Mouse (Mus musculus) forebrain, embryonic 15.5 days (tissue): ENCODE results near the gene Gca. TPM values are rescaled to one million over a fixed set of nuclear protein-coding genes. Genes with fewer than 3 reads are reported as not detected.

Source experiments
- ATAC-seq: fragments of 200-750 bp; cut with Nextera tagmentation; replicated peaks from 2 replicates; pipeline ENCODE4 v1.8.0; 2017; ENCODE audit warnings: mild to moderate bottlenecking, moderate TSS enrichment, moderate library complexity
- H3K27ac ChIP-seq: fragments of 300-500 bp; sonication (generic); replicated peaks from 2 replicates; pipeline ENCODE4 v1.5.1; 2015; ENCODE audit warnings: mild to moderate bottlenecking, inconsistent platforms
- H3K27me3 ChIP-seq: fragments of 300-500 bp; sonication (generic); 2 replicates; pipeline ENCODE4 v1.6.1; 2015; ENCODE audit warnings: inconsistent platforms
- H3K36me3 ChIP-seq: fragments of 300-500 bp; sonication (generic); 2 replicates; pipeline ENCODE4 v1.6.1; 2015; ENCODE audit warnings: mild to moderate bottlenecking, inconsistent platforms
- H3K4me1 ChIP-seq: fragments of 300-500 bp; sonication (generic); 2 replicates; pipeline ENCODE4 v1.6.1; 2015; ENCODE audit warnings: inconsistent platforms
- H3K4me2 ChIP-seq: fragments of 300-500 bp; sonication (generic); replicated peaks from 2 replicates; pipeline ENCODE4 v1.6.1; 2015; ENCODE audit warnings: mild to moderate bottlenecking, inconsistent platforms
- H3K4me3 ChIP-seq: fragments of 300-500 bp; sonication (generic); 2 replicates; pipeline ENCODE4 v1.5.1; 2015; ENCODE audit warnings: mild to moderate bottlenecking, inconsistent platforms
- H3K9ac ChIP-seq: fragments of 300-500 bp; sonication (generic); replicated peaks from 2 replicates; pipeline ENCODE4 v1.6.1; 2015; ENCODE audit warnings: mild to moderate bottlenecking, inconsistent platforms
- H3K9me3 ChIP-seq: fragments of 300-500 bp; sonication (generic); 2 replicates; pipeline ENCODE4 v1.6.1; 2016; ENCODE audit warnings: inconsistent platforms
- WGBS: fragments of 180-500 bp; shearing (Covaris S2); methylation state at CpG from one replicate; pipeline ENCODE4 v1.1.7; 2015; ENCODE audit warnings: mixed read lengths; 5-methylcytosine and 5-hydroxymethylcytosine counted together
- polyA plus RNA-seq: library from polyadenylated mRNA; unstranded; fragments of >200 nt; fragmentation: Nextera tagmentation; extraction: Ambion mirVana; gene quantifications from 2 replicates; pipeline ENCODE4 v1.2.1, GENCODE M21; 2015

Gca gene
- polyA plus RNA-seq, 1 experiment from 2014 or later = 9.4 TPM

DNA sequence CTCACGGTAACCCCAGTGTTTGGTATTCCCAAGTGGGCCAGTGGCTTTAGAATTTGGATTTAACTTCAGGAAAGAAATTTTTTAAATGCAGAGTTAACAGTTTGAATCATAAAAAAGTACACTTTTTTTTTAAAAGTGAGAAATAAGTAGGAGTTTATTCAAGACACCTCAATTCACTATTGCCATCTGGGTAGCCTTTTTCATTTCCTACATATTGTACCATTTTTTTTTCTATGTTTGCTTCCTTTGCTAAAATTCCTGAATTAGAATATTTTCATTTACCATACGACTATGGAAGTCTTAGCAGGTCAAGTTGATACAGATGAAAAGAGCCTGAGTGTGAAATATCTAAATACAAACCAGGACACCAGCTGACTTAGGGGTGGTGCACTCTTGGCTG, 79.0 kb downstream of the Gca start:
- H3K36me3 ChIP-seq = no peaks in the 10 kb centered on the region
- no peaks in the 10 kb centered on the region for H3K27me3 ChIP-seq

More for the DNA sequence above, 79.0 kb downstream of the Gca start:
- Histone ChIP-seq H3K9ac (no peak overlapping the region), H3K4me1 (no peaks in the 10 kb centered on the region), H3K4me2 (no peak overlapping the region), H3K9me3 (no peaks in the 10 kb centered on the region), H3K4me3 (no peak overlapping the region), H3K27ac (no peak overlapping the region)
- 85% methylated on average over 2 of the region's 2 CpGs for WGBS
- ATAC-seq = no peak

Other genes starting within 250 kb of the Gca start
- gene Gcg, start 180.6 kb upstream of the Gca start, polyA plus RNA-seq = 3.5 and 3.8 TPM in 2 replicates
- 0.74 and 0.84 TPM in 2 replicates for gene Fap, start 90.2 kb upstream of the Gca start, polyA plus RNA-seq
- gene Ifih1, start 18.0 kb upstream of the Gca start, polyA plus RNA-seq = 0.77 and 1.1 TPM in 2 replicates